Mouse (Mus musculus) liver, embryonic 16.5 days (tissue): Measurements from ENCODE around the gene Polh. TPM values are rescaled to one million over a fixed set of nuclear protein-coding genes. Genes with fewer than 3 reads are reported as not detected.

Experiments used
- microRNA counts: library from miRNA; unstranded; fragments of <30 nt; microRNA quantifications from one replicate; lab custom pipeline; 2016
- microRNA-seq: library from miRNA; unstranded; fragments of <30 nt; microRNA quantifications from one replicate; pipeline ENCODE4, GENCODE M21; 2016
- polyA plus RNA-seq: library from polyadenylated mRNA; unstranded; fragments of >200 nt; fragmentation: Nextera tagmentation; extraction: Ambion mirVana; gene quantifications from 2 replicates; pipeline ENCODE4 v1.2.1, GENCODE M21; 2015

The Polh gene
- polyA plus RNA-seq, 1 experiment from 2014 or later, result 14.4 TPM

MicroRNAs encoded within 50 kb of the gene (microRNA counts, 519-probe panel; counts per million panel counts)
- microRNA mmu-miR-693-3p (lab: Ali Mortazavi, UCI) (60.7 counts per million), microRNA mmu-miR-693-5p (lab: Ali Mortazavi, UCI) (60.7 counts per million)

Small RNA genes within 50 kb of the gene (microRNA-seq; reads per million reads assigned to microRNA genes)
- 0.74 reads per million for gene Mir693

Other genes with a start within 250 kb of the Polh start
- 1.1 and 1.2 TPM in 2 replicates for gene Vegfa, start 170.3 kb downstream of the Polh start, polyA plus RNA-seq
- 59.7 and 62.6 TPM in 2 replicates for gene Mrps18a, start 91.7 kb downstream of the Polh start, polyA plus RNA-seq
- 1.1 TPM in 2 replicates for gene Rsph9, start 58.4 kb downstream of the Polh start, polyA plus RNA-seq
- 43.3 and 46.3 TPM in 2 replicates for gene Mad2l1bp, start 49.1 kb downstream of the Polh start, polyA plus RNA-seq
- 38.6 and 41.4 TPM in 2 replicates for gene Gtpbp2, start 41.6 kb downstream of the Polh start, polyA plus RNA-seq
- gene Xpo5, start 137 bp upstream of the Polh start, polyA plus RNA-seq, result 13.5 and 13.7 TPM in 2 replicates
- 26.2 and 28.7 TPM in 2 replicates for gene Polr1c, start 45.4 kb upstream of the Polh start, polyA plus RNA-seq
- 50.5 and 52.5 TPM in 2 replicates for gene Yipf3, start 45.4 kb upstream of the Polh start, polyA plus RNA-seq
- gene Lrrc73, start 50.9 kb upstream of the Polh start, polyA plus RNA-seq, result 0.08 TPM in 1 of 2 replicates, not detected in the other
- 8.9 and 10.9 TPM in 2 replicates for gene Tjap1, start 80.4 kb upstream of the Polh start, polyA plus RNA-seq
- gene Dlk2, start 94.8 kb upstream of the Polh start, polyA plus RNA-seq, result 0.06 and 0.07 TPM in 2 replicates
- gene Abcc10, start 125.7 kb upstream of the Polh start, polyA plus RNA-seq, result 1.7 and 2.0 TPM in 2 replicates
- gene Zfp318, start 181.1 kb upstream of the Polh start, polyA plus RNA-seq, result 0.78 and 1.3 TPM in 2 replicates
- not detected in 2 replicates for gene Crip3, start 226.3 kb upstream of the Polh start, polyA plus RNA-seq
- 0.06 TPM in 1 of 2 replicates, not detected in the other for gene Slc22a7, start 235.8 kb upstream of the Polh start, polyA plus RNA-seq